Comparison of ENCODE assay signal across 9 mouse cellular contexts in genomic region chr1:134725276-134725675, GRCm38 (mm10).
DNase-seq lines count a peak whose midpoint lies in the region; ATAC-seq and TF ChIP-seq lines count a peak whose summit lies in the region.
"Had no signal": no experiment of that assay in that cellular context is flagged by ENCODE, and none has a peak within 500 bp of the region (broad histone marks: within the 10 kb centered on the region; RNA-seq: fewer than 3 reads in every experiment).

No protein-coding gene starts in this region.

- H3K9ac ChIP-seq in heart, adult 2 months (ENCODE audit: low read depth, low read length) = no peak overlapping the region
- no peak overlapping the region for H3K9ac ChIP-seq in heart, embryonic 11.5 days (ENCODE audit: low read depth, low read length)

- intact Hi-C loops in heart, adult 2 months (cut with DNase I) = loop anchor here (5.0 to 10.0 kb wide), 3 partner anchors 102 to 240 kb away; partner anchors contain the start of gene Ube2t
- intact Hi-C loops in left cerebral cortex, postnatal 14 days (cut with DNase I) = no loop called here

- no peak overlapping the region for H3K4me2 ChIP-seq in heart, embryonic 11.5 days

- no peak for TF ChIP-seq POLR2A in heart, adult 2 months (IDR thresholded peaks at IDR 0.05; ENCODE audit: insufficient read depth, low read depth, low read length)

- H3K27me3 ChIP-seq in heart, adult 2 months (ENCODE audit: control insufficient read depth, insufficient read depth, low read length) = no peaks in the 10 kb centered on the region
- H3K27me3 ChIP-seq in heart, embryonic 11.5 days (ENCODE audit: control insufficient read depth, insufficient read depth, low read length) = peaks cover 24% of the 10 kb centered on the region

- peak; percentile 79 for TF ChIP-seq CTCF in heart, adult 2 months (IDR thresholded peaks at IDR 0.05)

- H3K4me3 ChIP-seq in heart, adult 2 months = no peak overlapping the region
- no peak overlapping the region for H3K4me3 ChIP-seq in heart, embryonic 11.5 days (ENCODE audit: low read depth, low read length)
- H3K4me3 ChIP-seq: myocyte had no signal

- no peak; the same call in 1 of the 2 replicates for ATAC-seq in heart, embryonic 11.5 days (replicated peaks; ENCODE audit: insufficient number of reproducible peaks, low FRiP score, low TSS enrichment)
- ATAC-seq in monocyte, adult 5-6 weeks (replicated peaks; ENCODE audit: insufficient number of reproducible peaks, low FRiP score, low TSS enrichment, poor library complexity, severe bottlenecking) = no peak; the same call in 1 of the 2 replicates

- H3K79me2 ChIP-seq in heart, adult 2 months (replicated peaks; ENCODE audit: control insufficient read depth, insufficient read depth, low read length) = no peaks in the 10 kb centered on the region

- no peaks in the 10 kb centered on the region for H3K9me3 ChIP-seq in heart, embryonic 11.5 days (replicated peaks; ENCODE audit: control insufficient read depth, low read length)

- no peaks in the 10 kb centered on the region for H3K36me3 ChIP-seq in heart, adult 2 months (ENCODE audit: control insufficient read depth, insufficient read depth, low read length)
- H3K36me3 ChIP-seq in heart, embryonic 11.5 days (ENCODE audit: control insufficient read depth, insufficient read depth, low read length) = no peaks in the 10 kb centered on the region

- no peak overlapping the region for H3K27ac ChIP-seq in heart, adult 2 months
- no peak overlapping the region for H3K27ac ChIP-seq in heart, embryonic 11.5 days (ENCODE audit: low read depth, low read length)

- WGBS in heart, adult 2 months = 23% methylated on average over 5 of the region's 5 CpGs
- 49% methylated on average over 5 of the region's 5 CpGs for WGBS in heart, embryonic 11.5 days (ENCODE audit: insufficient replicate concordance)

- peak; percentile 65 to 77 for DNase-seq in heart, adult 2 months
- peak; percentile 80 for DNase-seq in 416B (ENCODE audit: low read depth)
- DNase-seq in adrenal gland, postnatal 10 days = peak; percentile 73
- peak; percentile 74 for DNase-seq in gastrocnemius, adult 18-20 months (ENCODE audit: low spot score)
- peak; percentile 40 to 49 for DNase-seq in left cerebral cortex, postnatal 14 days (ENCODE audit: low spot score in 2 of 2)
- peak; percentile 71 for DNase-seq in skeletal muscle tissue, adult 2 months (ENCODE audit: low read depth, low spot score)

- H3K4me1 ChIP-seq in heart, adult 2 months (ENCODE audit: control insufficient read depth, insufficient read depth, low read length) = no peaks in the 10 kb centered on the region
- H3K4me1 ChIP-seq in heart, embryonic 11.5 days (ENCODE audit: control insufficient read depth, insufficient read depth, low read length) = no peaks in the 10 kb centered on the region

- TF ChIP-seq EP300 in heart, adult 2 months (IDR thresholded peaks at IDR 0.05; ENCODE audit: insufficient read depth, low read depth, low read length) = 0 out of 2 replicates have a peak, but pooled peaks have one; percentile 52
